29 mouse cellular contexts compared by ENCODE assay signal in genomic region chr17:75367486-75368155, GRCm38 (mm10).
"Had no signal": no experiment of that assay in that cellular context is flagged by ENCODE, and none has a peak within 500 bp of the region (broad histone marks: within the 10 kb centered on the region; RNA-seq: fewer than 3 reads in every experiment).

No protein-coding gene starts in this region.

- H3K4me1 ChIP-seq: heart, embryonic 15.5 days; hindbrain, embryonic 10.5 days; hindbrain, embryonic 12.5 days; hindbrain, embryonic 13.5 days; hindbrain, embryonic 15.5 days; intestine, embryonic 15.5 days; kidney, embryonic 15.5 days had no signal

- H3K9me3 ChIP-seq: heart, embryonic 12.5 days; heart, embryonic 13.5 days; heart, embryonic 15.5 days; hindbrain, embryonic 10.5 days; hindbrain, embryonic 12.5 days; hindbrain, embryonic 13.5 days; hindbrain, embryonic 15.5 days; intestine, embryonic 15.5 days; kidney, embryonic 15.5 days had no signal

- H3K27me3 ChIP-seq: heart, embryonic 12.5 days; heart, embryonic 13.5 days; heart, embryonic 15.5 days; hindbrain, embryonic 12.5 days; hindbrain, embryonic 13.5 days; hindbrain, embryonic 15.5 days; intestine, embryonic 15.5 days; kidney, embryonic 15.5 days had no signal

- H3K27ac ChIP-seq: heart, embryonic 13.5 days; heart, embryonic 15.5 days; hindbrain, embryonic 10.5 days; hindbrain, embryonic 12.5 days; hindbrain, embryonic 13.5 days; hindbrain, embryonic 14.5 days; hindbrain, embryonic 15.5 days; hindbrain, postnatal 0 days; intestine, embryonic 15.5 days; kidney, embryonic 15.5 days; kidney, postnatal 0 days; layer of hippocampus, adult 2 months; left cerebral cortex, adult 2 months had no signal

- H3K36me3 ChIP-seq: hindbrain, embryonic 10.5 days; hindbrain, embryonic 12.5 days; hindbrain, embryonic 13.5 days; hindbrain, embryonic 15.5 days; intestine, embryonic 15.5 days had no signal

- DNase-seq: heart, postnatal 14 days; heart, postnatal 36 days; heart, postnatal 4 days; kidney, adult 11 months; kidney, adult 18-20 months; kidney, adult 2 months; kidney, adult 8-10 months; kidney, adult 9 months; kidney, postnatal 10 days; kidney, postnatal 14 days; kidney, postnatal 25 days; kidney, postnatal 36 days; kidney, postnatal 4 days; layer of hippocampus, adult 9-11 months; layer of hippocampus, postnatal 36 days had no signal

- H3K4me3 ChIP-seq: heart, embryonic 12.5 days; heart, embryonic 13.5 days; heart, embryonic 15.5 days; hindbrain, embryonic 10.5 days; hindbrain, embryonic 12.5 days; hindbrain, embryonic 13.5 days; hindbrain, embryonic 15.5 days; intestine, embryonic 15.5 days; kidney, embryonic 15.5 days; layer of hippocampus, adult 2 months; left cerebral cortex, adult 2 months had no signal
